Mouse (Mus musculus) MEL-GATA-1-ER (cell line): ENCODE measurements at regions not wholly inside any gene's neighbourhood (a gene's known extent, or its start where the extent isn't known, plus 50 kb on each side); places are given as distances from the start of the nearest gene placed in this dataset.

Experiments
- DNase-seq: peaks from one replicate; pipeline ENCODE4 v3.0.0-alpha.2; 2012; ENCODE audit warnings: low read depth; ENCODE audit errors: extremely low read depth

DNA sequence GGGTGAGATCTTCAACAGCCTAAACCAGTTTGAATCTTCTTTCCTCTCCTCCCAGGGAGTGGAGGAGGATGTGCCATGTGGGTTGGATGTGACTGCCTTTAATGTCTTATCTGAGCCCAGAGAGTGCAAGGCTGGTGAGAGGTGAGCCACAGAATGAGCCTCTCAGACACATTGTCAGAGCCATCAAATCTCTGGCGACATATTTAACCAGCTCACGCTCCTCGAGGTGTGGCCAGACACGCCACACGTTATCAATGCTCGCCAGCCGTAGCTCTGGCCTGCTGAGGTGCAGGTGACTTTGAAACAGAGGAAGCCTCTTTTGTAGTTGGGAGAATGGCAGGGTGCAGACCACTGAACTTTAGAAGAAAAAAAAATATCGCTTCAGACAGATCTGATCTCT is 463.5 kb upstream of the Kcnab2 start:
- peak; percentile 74 for DNase-seq

DNA sequence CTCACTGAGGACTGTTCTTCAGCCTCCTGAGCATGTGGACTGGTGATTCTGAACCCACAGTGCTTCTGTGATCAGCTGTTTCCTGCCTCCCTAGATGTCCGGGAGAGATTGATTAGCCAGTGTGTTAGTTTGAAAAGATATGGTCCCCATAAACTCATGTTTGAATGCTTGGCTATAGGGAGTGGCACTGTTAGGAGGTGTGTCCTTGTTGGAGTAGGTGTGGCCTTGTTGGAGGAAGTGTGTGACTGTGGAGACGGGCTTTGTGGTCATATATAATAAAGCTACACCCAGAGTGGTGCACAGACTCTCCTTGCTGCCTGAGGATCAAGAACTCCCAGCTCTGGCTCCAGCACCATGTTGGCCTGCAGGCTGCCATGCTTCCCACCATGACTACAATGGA is 458.9 kb upstream of the Kcnab2 start:
- no peak for DNase-seq

- DNase-seq = no peak
Measured at GRCm38 (mm10) chr4:152935484-152935883, 457.8 kb upstream of the Kcnab2 start.

GRCm38 (mm10) chr4:152928422-152928985 is 450.8 kb upstream of the Kcnab2 start:
- DNase-seq = no peak

DNA sequence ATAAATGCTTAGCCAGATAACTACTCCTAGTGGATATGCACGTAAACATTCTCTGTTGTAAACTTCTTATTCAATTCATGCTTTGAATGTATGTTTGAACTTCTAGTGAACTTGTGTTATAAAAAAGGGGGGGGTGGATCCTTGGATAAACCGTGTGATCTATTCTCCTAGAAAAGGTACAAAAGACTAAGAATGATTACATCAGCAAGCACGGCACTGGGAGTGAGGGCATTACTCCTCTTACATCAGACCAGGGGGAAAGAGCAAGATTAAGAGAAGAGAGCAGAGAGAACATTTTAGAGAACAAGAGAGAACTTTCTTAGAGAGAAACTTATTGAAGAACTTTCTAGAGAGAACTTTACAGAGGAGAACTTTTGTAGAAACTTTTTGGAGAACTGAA is 442.6 kb upstream of the Kcnab2 start:
- DNase-seq = no peak

DNA sequence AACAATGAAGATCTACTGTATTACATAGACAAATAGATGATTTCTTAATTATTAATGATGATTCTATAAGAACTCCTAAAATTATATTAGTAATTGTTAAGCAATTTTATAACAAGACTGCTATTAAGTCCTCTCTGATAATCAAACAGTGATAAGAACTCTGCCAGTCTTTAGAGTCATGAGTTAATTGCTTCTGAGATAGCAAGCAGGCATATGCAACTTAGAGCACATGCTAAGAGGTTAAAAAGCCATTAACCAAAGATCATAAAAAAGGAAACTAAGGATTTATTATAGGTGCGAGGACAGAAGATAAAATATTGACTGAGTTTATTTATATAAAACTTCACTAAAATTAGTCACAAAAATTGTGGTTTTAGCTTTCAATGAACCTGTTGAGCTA is 442.2 kb upstream of the Kcnab2 start:
- DNase-seq = no peak

DNA sequence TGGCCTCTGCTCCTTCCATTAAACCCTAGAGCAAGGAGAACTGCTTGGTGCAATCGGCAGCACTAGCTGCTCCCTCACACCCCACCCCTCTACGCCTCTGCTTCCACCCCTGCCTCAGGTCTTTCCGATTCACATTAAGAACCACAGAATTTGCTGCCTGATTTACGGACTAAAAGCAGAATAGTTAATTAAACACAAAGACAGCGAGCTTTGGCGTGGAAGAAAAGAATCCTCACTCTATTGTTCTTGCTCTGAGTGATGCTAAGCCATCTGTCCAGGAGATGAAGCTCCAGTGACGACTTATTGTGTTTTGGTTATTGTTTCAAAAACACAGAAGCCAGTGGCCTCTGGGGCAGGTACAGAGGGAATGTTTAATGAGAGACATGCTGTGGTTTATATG is 438.9 kb upstream of the Kcnab2 start:
- no peak for DNase-seq

DNA sequence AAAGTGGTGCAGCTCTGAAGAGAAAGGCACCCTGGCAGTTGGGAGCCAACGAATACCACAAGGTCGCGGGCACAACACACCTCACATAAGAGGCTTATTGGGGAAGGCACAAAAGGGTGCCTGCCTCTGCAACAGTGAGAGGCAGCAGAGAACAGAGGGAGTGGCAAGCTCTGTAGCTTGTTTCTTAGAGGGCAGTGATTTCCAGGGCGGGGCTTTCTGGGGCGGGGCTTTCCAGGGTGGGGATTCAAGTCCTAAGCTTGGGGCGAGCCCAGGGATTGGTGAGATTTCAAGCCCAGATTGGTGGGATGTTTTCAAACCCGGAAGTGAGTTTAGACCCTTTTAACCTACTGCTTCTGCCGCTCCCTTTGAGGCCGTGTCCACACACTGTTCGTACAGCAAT is 435.8 kb upstream of the Kcnab2 start:
- peak; percentile 28 for DNase-seq

DNA sequence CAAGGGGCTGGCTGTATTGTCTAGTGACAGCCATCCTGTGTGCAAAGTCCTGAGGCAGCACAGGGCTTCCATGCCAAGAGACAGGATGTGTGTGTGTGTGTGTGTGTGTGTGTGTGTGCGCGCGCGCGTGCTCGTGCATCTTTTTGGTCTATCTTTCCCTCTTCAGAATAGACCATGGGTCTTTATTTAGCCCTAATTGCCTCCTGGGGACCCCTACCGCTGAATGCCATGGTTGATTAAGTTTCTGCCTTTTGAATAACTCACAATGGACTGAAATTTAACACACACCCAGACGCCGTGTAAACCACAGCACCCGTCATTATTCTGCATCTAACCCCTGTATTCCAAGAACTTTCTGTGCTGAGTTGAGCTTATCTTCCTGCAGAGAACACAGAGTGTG is 435.2 kb upstream of the Kcnab2 start:
- DNase-seq = no peak

DNA sequence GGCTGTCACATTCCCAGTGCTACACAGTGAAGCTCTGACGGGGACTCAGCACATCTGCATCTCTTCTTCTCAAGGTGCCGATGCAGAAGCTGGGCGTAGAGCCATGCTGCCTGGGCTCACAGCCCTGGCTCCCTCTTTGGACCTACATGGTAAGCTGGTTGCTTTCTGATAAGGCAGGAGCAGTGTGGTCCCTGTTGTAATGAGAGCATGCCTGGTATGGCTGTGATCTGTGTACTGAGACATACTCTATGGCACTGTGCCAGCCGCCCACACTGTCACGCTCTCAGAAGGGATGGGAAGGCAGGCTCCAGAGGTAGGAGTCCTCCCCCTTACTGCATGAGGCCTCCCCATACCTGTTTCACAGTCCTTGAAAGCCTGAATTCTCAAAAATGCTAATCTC is 430.6 kb upstream of the Kcnab2 start:
- DNase-seq = no peak

GRCm38 (mm10) chr4:152902851-152903250 is 425.2 kb upstream of the Kcnab2 start:
- no peak for DNase-seq

DNA sequence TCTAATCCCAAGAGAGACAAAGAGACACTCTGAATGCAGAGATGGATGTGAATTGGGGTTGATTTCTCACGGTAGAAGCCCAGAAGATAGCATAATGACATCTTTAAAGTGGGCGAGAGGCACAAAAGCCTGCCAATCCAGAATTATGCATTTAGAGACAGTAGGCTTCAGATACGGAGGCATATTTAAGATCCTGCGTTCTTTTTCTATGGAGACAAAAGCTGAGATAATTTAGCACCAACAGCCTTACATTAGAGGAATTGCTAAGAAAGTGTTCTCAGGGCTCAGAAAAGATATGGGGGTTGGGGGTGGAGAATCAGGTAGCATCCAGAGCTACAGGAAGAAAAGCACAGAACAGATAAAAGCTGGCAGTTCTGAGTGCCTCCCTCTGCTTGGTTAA is 422.4 kb upstream of the Kcnab2 start:
- DNase-seq = no peak

DNA sequence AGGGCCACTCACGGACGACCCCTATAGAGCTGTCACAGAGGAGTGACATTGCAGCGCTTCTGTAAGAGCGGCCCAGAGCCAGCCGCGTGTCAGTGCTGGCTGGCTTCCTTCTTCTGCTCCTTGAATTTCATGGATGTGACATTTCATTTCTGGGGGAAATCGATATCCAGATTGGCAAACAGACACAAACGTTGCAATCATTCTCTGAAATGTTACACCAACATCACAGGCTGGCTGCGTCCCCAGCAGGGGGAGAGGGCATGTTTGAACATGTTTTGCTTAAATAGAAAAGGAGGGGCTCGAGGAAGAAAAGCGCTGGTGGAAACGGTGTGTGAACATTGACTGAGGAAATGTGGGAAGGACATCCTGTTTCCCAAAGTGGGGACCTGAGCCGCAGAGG is 417.4 kb upstream of the Kcnab2 start:
- DNase-seq = no peak

DNA sequence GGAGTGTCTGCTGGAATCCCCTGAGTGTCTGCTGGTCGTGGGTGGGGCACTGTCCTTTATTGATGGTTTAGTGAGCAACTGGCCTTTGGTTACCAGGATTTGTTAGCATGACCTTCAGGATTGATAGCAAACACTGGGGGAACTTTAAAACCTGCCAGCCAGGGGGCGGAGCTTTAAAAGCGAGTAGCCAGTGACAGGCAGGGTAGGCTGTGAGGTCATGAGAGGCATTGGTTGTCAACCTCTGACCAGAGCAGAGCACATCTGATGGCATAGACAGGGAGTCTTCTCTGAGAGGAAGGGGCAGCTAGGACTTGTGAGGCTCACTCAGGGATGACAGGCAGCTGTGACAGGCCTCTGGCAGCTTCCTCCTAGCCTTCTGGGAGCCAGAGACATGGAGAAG is 415.3 kb upstream of the Kcnab2 start:
- no peak for DNase-seq

DNA sequence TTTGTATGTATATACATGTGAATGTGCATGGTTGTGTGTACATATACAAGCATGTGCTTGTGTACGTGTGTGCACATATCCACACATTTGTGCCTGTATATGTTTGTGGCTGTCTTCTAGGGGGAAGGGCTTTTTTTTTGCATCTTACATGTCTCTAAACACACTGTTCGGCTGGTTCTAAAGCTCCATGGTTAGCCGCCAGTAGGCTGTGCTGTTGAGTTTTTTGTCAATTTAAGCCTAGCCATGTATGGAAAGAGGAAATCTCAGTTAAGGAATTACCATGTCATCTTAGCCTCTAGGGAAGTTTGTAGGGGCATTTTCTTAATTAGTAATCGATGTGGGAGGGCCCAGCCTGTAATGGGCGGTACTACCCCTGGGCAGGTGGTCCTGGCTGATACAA is 411.5 kb upstream of the Kcnab2 start:
- DNase-seq = no peak

- DNase-seq = no peak
Measured at GRCm38 (mm10) chr4:152888306-152888705, 410.6 kb upstream of the Kcnab2 start.

DNA sequence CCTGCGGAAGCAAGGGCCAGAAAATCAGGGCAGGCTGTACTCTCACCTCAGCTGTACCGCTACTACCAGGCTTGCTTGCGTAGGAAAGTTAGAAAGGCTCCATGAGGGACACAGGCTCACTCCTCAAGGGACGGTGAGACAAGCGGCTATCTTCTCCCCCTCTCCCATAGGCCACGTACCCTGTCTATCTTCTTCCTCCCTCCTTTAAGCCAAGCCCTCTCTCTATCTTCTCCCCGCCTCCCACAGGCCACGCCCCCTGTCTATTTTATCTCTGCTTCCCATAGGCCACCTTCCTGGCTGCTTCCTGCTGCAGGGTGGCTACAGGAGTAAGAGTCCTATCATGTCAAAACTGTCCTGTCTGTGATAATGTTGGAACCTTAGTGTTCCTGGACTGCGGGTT is 409.1 kb upstream of the Kcnab2 start:
- peak; percentile 79 for DNase-seq

GRCm38 (mm10) chr4:152881433-152881930 is 403.8 kb upstream of the Kcnab2 start:
- DNase-seq = no peak

- DNase-seq = no peak
Measured at GRCm38 (mm10) chr4:152880368-152880767, 402.7 kb upstream of the Kcnab2 start.

- no peak for DNase-seq
Measured at GRCm38 (mm10) chr4:152878941-152879340, 401.3 kb upstream of the Kcnab2 start.

GRCm38 (mm10) chr4:152878401-152878800 is 400.7 kb upstream of the Kcnab2 start:
- no peak for DNase-seq

- peak; percentile 50 for DNase-seq
Measured at GRCm38 (mm10) chr4:152870046-152870445, 392.4 kb upstream of the Kcnab2 start.

DNA sequence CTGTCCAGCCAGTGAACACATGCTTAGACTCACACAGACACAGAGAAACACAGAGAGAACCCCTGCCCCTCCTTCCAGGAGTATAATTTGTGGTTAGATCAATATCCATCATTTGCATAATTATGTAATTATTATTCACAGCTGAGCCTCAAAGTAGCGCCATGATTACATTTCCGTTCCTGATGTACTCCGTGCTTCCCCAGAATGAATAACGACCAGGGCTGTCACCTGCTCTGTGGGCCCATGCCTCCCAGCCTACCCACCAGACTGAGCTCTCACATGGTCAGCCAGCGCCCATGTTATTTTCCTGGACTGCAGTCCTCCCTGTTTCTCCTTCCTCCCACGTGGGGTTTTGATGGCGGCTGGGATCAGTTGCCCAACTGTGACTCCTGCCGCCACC is 388.2 kb upstream of the Kcnab2 start:
- DNase-seq = no peak
